In the genomic region with DNA sequence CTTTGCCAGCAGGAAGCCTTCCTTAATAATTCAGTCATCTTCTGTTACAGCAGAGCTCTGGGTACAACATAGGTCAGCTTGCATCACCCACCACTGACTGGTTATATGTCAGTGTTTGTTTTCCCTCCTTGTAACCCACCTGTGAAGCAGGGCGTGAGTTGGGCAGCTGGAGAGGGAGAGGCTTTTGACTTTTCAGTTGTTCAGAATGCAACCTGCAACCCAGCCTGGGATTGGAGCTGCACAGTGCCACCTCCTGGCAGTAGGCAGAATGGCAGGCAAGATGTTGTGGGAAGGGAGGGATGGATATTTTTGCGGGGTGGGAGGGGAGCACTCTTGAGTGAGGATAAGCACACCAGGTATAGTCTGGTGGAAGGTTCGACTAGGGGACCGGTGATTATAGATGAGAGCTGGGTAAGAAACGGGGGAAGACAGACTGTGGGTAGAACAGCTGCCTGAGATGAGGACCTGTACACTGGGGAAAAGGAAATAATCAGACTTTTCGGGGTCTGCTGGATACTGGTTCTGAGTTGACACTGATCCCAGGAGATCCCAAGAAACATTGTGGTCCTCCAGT, we compare ENCODE assay signal across 8 mouse cellular contexts. TPM values are rescaled to one million over a fixed set of nuclear protein-coding genes. Genes with fewer than 3 reads are reported as not detected.
DNase-seq lines count a peak whose midpoint lies in the region; ATAC-seq and TF ChIP-seq lines count a peak whose summit lies in the region.

No protein-coding gene starts in this region.

- no peaks in the 10 kb centered on the region for H3K27me3 ChIP-seq in megakaryocyte, embryonic 14.5 days (replicated peaks)

- peak; percentile 69 for ATAC-seq in granulocyte monocyte progenitor cell, adult 5-6 weeks (replicated peaks; ENCODE audit: poor library complexity, severe bottlenecking)

- H3K9me3 ChIP-seq in megakaryocyte, embryonic 14.5 days, result no peaks in the 10 kb centered on the region

- H3K27ac ChIP-seq in gastrocnemius, adult 2 months, result no peak overlapping the region

- H3K36me3 ChIP-seq in megakaryocyte, embryonic 14.5 days (replicated peaks; ENCODE audit: low read length), result peaks cover under 1% of the 10 kb centered on the region

- TF ChIP-seq CTCF in gastrocnemius, adult 2 months (IDR thresholded peaks at IDR 0.05), result peak; percentile 85

- no peak overlapping the region for H3K4me3 ChIP-seq in gastrocnemius, adult 2 months
- H3K4me3 ChIP-seq in megakaryocyte, embryonic 14.5 days (replicated peaks), result peak overlapping the region; percentile 50

- peak; percentile 44 for DNase-seq in gastrocnemius, adult 2 months
- DNase-seq in gastrocnemius, postnatal 4 days (ENCODE audit: low spot score in 2 of 2), result no peak
- DNase-seq in ES-CJ7 (ENCODE audit: low read depth, low spot score), result peak; percentile 58
- peak; percentile 51 to 71 for DNase-seq in cerebellum, postnatal 25 days
- peak; percentile 36 to 63 for DNase-seq in layer of hippocampus, postnatal 25 days (ENCODE audit: extremely low spot score in 1 of 2, low spot score in 1 of 2)
- DNase-seq in right cerebral cortex, postnatal 25 days, result peak; percentile 47

- intact Hi-C loops in gastrocnemius, adult 2 months (cut with DNase I), result loop anchor here (2.0 to 5.0 kb wide), 2 partner anchors 47 to 88 kb away; no protein-coding TSS in a partner anchor

- peaks cover 89% of the 10 kb centered on the region for H3K4me1 ChIP-seq in megakaryocyte, embryonic 14.5 days

RNA-seq across cellular contexts. Expression of gene Pdzk1ip1, which starts 2.9 kb away (rescaled TPM):
- not detected for total RNA-seq in gastrocnemius, adult 2 months (2021)
- under 1 TPM in 1 of 2 experiments, not detected in 1; 0.70 TPM for total RNA-seq in gastrocnemius, postnatal 4 days (2021)
- 0.92 TPM in 1 of 2 replicates, not detected in the other for total RNA-seq in granulocyte monocyte progenitor cell, adult 5-6 weeks (2014; fragmentation: Nextera tagmentation)
- 3.8 TPM in 1 of 2 replicates, not detected in the other for total RNA-seq in granulocyte monocyte progenitor cell, adult 5-6 weeks (2017)
- under 1 TPM in 1 of 2 experiments, not detected in 1; 0.71 TPM for total RNA-seq in layer of hippocampus, postnatal 25 days (2021)
- 2.2 and 5.1 TPM in 2 replicates for polyA plus RNA-seq in megakaryocyte, embryonic 14.5 days (2012; ENCODE audit: insufficient read depth, low replicate concordance)

RNA-seq across cellular contexts. Expression of gene Tal1, which starts 29.4 kb away (rescaled TPM):
- 1 to 10 TPM in 1 of 2 experiments, under 1 TPM in 1; 0.94 to 1.7 TPM for total RNA-seq in gastrocnemius, adult 2 months (2021)
- 1 to 10 TPM; 2.4 to 3.6 TPM for total RNA-seq in gastrocnemius, postnatal 4 days (2021)
- 12.1 and 14.4 TPM in 2 replicates for total RNA-seq in granulocyte monocyte progenitor cell, adult 5-6 weeks (2014; fragmentation: Nextera tagmentation)
- total RNA-seq in granulocyte monocyte progenitor cell, adult 5-6 weeks (2017), result 5.8 and 9.5 TPM in 2 replicates
- total RNA-seq in layer of hippocampus, postnatal 25 days (2021), result 1 to 10 TPM; 1.1 to 1.5 TPM
- 106 and 219 TPM in 2 replicates for polyA plus RNA-seq in megakaryocyte, embryonic 14.5 days (2012; ENCODE audit: insufficient read depth, low replicate concordance)

RNA-seq across cellular contexts. Expression of gene Cyp4x1, which starts 48.5 kb away (rescaled TPM):
- not detected for total RNA-seq in gastrocnemius, adult 2 months (2021)
- total RNA-seq in gastrocnemius, postnatal 4 days (2021), result under 1 TPM in 1 of 2 experiments, not detected in 1; 0.07 TPM
- not detected in 2 replicates for total RNA-seq in granulocyte monocyte progenitor cell, adult 5-6 weeks (2014; fragmentation: Nextera tagmentation)
- not detected in 2 replicates for total RNA-seq in granulocyte monocyte progenitor cell, adult 5-6 weeks (2017)
- 1 to 10 TPM; 7.3 to 7.8 TPM for total RNA-seq in layer of hippocampus, postnatal 25 days (2021)
- polyA plus RNA-seq in megakaryocyte, embryonic 14.5 days (2012; ENCODE audit: insufficient read depth, low replicate concordance), result 0.38 TPM in 1 of 2 replicates, not detected in the other

Comparison
In these comparisons a context has a peak if more than half of its experiments do, and no peak if none do; other contexts are left out.
1. DNase-seq: peak in gastrocnemius, adult 2 months (single experiment), ES-CJ7 (single experiment), cerebellum, postnatal 25 days (2 of 2), layer of hippocampus, postnatal 25 days (2 of 2) and right cerebral cortex, postnatal 25 days (single experiment); none in gastrocnemius, postnatal 4 days (0 of 2).
2. RNA of gene Cyp4x1, which starts 48.5 kb away (total RNA-seq): 7.3 to 7.8 TPM in layer of hippocampus, postnatal 25 days; 0.07 TPM in gastrocnemius, postnatal 4 days, not detected in gastrocnemius, adult 2 months and not detected in granulocyte monocyte progenitor cell, adult 5-6 weeks; every median in the first group is over 4 times any median in the second.